Mouse (Mus musculus) erythroblast, embryonic 14.5 days (primary cell): ENCODE data around the gene Pam.

Experiments
- GATA1 ChIP-seq: IDR thresholded peaks from 2 replicates; pipeline ENCODE4 v1.6.1; 2012; ENCODE audit warnings: low read length, inconsistent platforms, mixed read lengths
- TAL1 ChIP-seq: IDR thresholded peaks from 3 replicates; pipeline ENCODE4 v1.6.1; 2012; ENCODE audit warnings: low read length, inconsistent platforms, mixed read lengths

DNA sequence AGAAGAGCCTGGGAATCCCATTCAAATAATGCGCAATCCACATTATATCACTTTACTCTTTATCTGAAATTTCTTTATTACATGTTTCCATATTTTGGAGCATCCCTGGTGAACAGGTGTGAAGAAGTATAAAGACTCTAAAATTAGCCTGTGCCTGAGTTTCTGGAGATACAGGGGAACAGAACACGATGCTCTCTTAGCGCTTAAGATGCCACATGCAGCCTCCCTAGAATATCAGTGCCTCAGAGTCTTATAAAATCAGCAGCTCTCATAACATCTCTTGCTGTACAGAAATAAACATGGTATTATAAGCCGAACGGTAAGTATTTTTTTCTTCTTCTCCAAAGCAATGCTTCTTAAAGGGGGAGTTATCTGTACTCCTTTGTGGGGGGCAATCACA, 267.4 kb downstream of the Pam start:
- TF ChIP-seq GATA1: no peak
- TF ChIP-seq TAL1: no peak
